Mouse (Mus musculus): ENCODE results near the gene Dcaf4. TPM values are rescaled to one million over a fixed set of nuclear protein-coding genes. Genes with fewer than 3 reads are reported as not detected.

Gene Dcaf4
- 25.0 and 26.2 TPM in 2 replicates for polyA plus RNA-seq (2015; fragmentation: Nextera tagmentation; extraction: Ambion mirVana)

DNA sequence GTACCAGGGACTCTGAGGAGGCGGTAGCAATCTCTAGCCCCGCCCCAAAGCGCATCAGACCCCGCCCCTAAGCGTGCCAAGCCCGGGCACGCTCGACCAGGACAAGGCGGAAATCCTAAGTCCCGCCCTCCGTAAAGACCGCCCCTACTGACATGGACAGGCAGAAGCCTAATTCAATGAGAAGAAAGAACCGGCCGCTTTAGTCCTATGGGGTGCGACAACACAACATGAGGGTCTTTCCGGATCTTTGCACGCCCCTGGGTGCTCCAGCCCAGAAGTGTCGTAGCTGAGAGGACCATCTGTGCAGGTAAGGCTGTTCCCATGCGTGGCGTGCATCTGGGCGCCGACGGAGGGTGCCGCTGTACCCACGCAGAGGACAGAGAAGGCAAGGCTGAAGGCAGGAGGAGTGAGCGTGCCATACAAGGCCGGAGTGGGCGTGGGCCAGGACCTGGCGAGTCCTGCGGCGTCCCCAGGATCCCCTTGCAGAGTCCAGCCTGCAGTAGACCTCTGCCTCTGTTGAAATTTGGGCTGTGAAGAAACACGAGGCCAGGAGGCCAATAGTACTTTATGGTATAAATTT lies at the start of gene Dcaf4:
Gene Dcaf4 (plus strand): TSS at position 156 of the 580 bp plus-strand sequence.
- peak; percentile 95 for DNase-seq (ENCODE audit: low spot score)

DNA sequence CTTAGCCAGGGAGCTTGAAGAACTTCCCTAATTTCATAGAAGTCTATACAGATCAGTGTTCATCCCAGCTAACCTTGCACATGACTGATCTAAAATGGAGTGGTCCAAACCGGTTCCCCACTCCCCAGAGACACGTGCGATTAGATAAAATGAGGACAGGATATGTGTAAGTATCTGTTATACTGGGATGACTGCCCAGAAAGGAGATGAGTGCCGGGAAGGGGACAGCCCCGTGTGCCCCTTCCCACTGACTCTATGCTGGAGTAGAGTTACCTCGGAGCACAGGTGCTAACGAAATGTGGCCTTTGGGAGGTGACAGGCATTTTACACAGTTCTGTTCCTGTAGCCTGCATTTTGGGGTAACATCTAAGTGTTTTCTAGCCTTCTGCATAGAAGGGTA lies 48.5 kb upstream of the Dcaf4 start:
- no peak for DNase-seq (ENCODE audit: low spot score)

- DNase-seq (ENCODE audit: low spot score): no peak
Measured at GRCm38 (mm10) chr12:83473987-83474600, 46.2 kb upstream of the Dcaf4 start.

- DNase-seq (ENCODE audit: low spot score): no peak
Measured at GRCm38 (mm10) chr12:83475419-83475818, 44.8 kb upstream of the Dcaf4 start.

- no peak for DNase-seq (ENCODE audit: low spot score)
Measured at GRCm38 (mm10) chr12:83476277-83476676, 44.0 kb upstream of the Dcaf4 start.

- no peak for DNase-seq (ENCODE audit: low spot score)
Measured at GRCm38 (mm10) chr12:83479140-83479539, 41.1 kb upstream of the Dcaf4 start.

- no peak for DNase-seq (ENCODE audit: low spot score)
Measured at GRCm38 (mm10) chr12:83479818-83480401, 40.4 kb upstream of the Dcaf4 start.

DNA sequence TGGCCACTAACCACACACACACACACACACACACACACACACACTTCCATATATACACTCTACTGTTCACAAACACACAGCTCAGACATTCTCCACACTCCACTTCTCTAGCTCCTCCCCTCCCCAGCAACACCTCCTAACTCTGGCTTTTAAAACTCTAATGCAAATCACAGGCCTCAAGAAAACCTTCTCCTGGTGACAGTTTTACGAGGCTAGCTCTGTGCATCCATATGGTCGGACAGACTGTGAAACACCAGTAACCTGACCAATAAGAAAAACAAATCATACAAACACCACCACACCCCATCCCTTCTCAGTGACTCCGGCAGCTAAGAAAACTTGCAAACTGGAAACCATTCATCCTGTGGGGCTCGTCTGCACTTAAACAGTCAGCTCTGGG lies 38.8 kb upstream of the Dcaf4 start:
- DNase-seq (ENCODE audit: low spot score): no peak

- DNase-seq (ENCODE audit: low spot score): no peak
Measured at GRCm38 (mm10) chr12:83483653-83484052, 36.6 kb upstream of the Dcaf4 start.

GRCm38 (mm10) chr12:83484855-83485745 lies 35.2 kb upstream of the Dcaf4 start:
- DNase-seq (ENCODE audit: low spot score): no peak

DNA sequence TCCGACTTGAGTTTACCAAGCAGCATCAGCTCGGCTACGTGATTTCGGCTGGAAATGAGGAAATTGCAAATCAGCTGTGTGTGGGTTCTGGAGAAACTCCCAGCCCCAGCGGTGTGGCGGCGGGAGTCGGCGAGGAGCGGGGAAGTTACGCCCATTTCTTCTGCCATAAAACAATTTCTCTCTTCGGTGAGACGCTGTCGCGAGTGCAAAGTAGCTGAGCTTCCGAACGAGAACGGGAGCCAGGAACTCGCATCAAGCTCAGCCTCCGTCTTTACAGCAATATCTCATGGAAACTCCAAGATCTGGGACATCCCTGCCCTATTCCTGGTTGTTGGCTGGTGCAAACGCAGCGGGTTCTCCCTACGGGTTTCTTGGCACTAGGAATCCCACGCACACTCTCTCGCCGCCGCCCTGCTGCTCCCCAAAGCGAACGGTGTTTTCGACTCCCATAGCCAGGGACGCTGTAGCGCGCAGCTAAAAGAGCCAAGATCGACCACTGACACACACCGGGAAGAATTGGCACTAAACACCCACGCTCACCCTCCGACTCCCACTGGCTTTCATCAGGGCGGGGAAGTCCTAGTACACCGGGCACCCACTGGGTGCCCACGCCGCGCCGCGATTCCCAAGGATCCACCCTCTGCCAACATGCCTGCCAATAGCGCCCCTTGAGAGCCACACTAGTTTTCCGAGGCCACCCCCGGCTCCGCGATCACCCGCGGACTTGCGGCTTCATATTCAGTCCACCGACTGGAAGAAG lies 34.2 kb upstream of the Dcaf4 start:
- DNase-seq (ENCODE audit: low spot score): peak; percentile 12

DNA sequence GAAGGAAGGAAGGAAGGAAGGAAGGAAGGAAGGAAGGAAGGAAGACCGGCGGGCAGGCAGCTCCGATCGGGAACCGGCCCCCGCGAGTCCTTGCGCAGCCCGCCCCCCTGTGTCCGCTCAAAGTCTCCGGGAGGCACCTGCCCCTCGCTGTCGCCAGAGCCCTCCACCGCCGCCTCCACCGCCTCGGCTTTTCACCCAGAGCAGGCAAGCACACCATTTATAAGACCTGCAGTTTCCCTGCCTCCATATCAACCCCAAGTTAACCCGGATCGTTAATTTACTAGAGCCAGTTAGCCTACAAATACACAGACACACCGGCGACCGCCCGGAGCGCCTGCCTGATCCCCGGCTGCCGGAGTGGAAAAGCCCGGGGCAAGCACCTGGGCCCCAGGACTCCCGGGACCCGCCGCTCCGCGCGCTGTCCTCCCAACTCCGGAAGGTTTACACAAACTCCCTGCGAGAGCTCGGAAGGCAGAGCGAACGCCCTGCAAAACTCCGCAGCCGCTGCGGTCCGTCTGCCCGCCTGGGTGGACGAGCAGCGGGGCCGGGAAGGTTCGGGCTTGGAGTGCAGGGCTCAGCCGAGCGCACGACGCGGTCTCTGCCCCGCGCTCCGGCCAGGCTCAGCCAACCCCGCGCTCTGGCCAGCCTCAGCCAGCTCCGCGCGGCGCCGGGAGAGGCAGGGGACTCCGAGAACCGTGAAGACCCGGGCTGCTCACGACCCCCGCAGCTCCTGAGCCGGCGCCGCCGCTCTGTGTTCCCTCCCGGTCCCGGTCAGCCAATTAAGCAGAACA lies 33.4 kb upstream of the Dcaf4 start:
- peak; percentile 33 for DNase-seq (ENCODE audit: low spot score)

DNA sequence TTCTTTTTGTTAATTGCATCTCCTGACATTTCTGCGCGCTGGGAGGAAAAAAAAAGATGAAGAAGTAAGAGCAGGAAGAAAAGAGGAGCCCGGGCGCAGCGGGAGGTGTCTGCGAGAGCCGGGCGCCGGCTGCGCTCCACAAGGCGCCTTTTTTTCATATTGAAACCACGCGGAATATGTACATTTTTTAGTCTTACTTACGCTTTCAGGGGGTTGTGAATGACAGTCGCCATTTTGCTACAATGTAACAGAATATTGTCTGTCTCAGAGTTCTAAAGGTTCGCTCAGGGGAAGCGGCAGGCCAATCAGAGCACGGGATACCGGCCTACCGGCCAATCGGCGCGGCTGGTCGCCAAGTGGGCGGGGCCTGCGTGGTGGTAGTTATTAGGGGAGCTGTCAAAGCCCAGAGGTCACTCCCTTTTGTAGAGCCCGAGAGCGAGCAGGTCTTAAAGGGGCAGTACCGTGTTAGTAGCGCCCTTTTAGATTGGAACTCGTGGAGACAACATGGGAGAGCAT lies 32.7 kb upstream of the Dcaf4 start, which contains the start of gene Dpf3:
Gene Dpf3 (minus strand): TSS at position 241 of the 516 bp plus-strand sequence.
- peak; percentile 77 for DNase-seq (ENCODE audit: low spot score)

DNA sequence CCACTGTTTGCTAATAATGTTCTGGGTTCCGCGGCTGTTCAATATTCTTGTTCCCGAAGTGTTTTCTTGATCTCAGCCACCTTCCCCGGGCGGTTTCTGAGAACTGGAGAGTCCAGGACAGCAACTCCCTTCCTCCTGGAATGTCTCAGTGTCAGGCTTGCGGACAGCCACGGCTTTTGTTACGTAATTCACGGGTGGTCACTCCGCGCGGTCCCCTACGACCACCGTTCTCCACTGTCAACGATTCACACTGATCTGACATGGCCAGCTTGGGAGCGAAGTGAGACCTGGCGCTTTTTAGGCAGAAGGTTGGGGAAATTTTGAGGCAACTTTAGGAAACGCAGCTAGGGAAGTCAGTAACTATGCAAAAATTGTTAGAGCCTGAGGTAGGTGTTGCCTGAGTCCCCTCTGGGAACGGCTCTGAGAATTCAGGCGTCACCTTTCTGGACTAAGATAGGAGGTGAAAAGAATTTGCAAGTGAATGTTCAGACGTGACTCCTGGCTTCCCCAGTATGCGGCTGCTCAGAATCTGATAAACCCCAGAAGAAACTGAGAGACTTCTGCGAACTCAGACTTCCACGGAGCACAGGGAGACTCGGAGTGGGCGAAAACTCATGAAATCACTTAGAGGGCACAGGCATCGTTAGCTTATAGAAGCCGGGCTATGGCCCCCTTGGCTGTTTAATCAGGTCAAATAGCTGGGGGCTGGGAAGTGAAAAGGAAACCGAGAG lies 31.9 kb upstream of the Dcaf4 start:
- DNase-seq (ENCODE audit: low spot score): no peak

- no peak for DNase-seq (ENCODE audit: low spot score)
Measured at GRCm38 (mm10) chr12:83489748-83490147, 30.5 kb upstream of the Dcaf4 start.

DNA sequence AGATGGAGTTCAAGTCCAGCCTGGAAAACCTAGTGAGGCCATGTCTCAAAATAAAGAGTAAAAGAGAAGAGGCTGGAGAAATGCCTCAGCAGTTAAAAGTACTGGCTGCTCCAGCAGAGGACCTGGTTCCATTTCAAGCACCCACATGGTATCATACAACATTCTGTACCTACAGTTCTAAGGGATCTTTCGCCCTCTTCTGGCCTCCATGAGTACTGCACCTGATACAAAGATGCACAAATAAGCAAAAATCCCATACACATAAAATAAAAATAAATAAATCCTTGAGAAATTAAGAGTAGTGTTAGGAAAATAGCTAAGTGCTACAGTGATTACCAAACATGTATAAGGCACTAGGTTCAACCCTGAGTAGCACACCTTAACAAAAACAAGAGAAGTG lies 28.7 kb upstream of the Dcaf4 start:
- DNase-seq (ENCODE audit: low spot score): peak; percentile 28

GRCm38 (mm10) chr12:83492808-83493207 lies 27.5 kb upstream of the Dcaf4 start:
- DNase-seq (ENCODE audit: low spot score): no peak

GRCm38 (mm10) chr12:83494196-83494595 lies 26.1 kb upstream of the Dcaf4 start:
- no peak for DNase-seq (ENCODE audit: low spot score)

GRCm38 (mm10) chr12:83495248-83495960 lies 24.9 kb upstream of the Dcaf4 start:
- no peak for DNase-seq (ENCODE audit: low spot score)
